Mouse (Mus musculus): Measurements from ENCODE around the gene Ms4a4b. TPM values are rescaled to one million over a fixed set of nuclear protein-coding genes. Genes with fewer than 3 reads are reported as not detected.
A peak's percentile ranks its signal among the peaks of the same experiment; 100 is the strongest.

The Ms4a4b gene
- polyA plus RNA-seq, 1 experiment, result 62.0 TPM

- DNase-seq (ENCODE audit: low read depth in 1 of 2, low spot score in 2 of 2), result peak in 1 of 2 experiments; percentile 65
- Histone ChIP-seq H3K27ac (ENCODE audit: insufficient read depth, low read length) (peak overlapping the region; percentile 98; the same call in 1 of the 2 replicates), H3K36me3 (ENCODE audit: control insufficient read depth, insufficient read depth, low read length) (peaks cover 9% of the 10 kb centered on the region), H3K4me1 (ENCODE audit: control insufficient read depth, insufficient read depth, insufficient read length) (peaks cover 1% of the 10 kb centered on the region; the same call in 1 of the 2 replicates), H3K4me3 (ENCODE audit: extremely low read depth, insufficient read depth, insufficient read length) (no peak overlapping the region), H3K27me3 (ENCODE audit: control insufficient read depth, insufficient read depth, low read length) (no peaks in the 10 kb centered on the region)
- WGBS, result 13% methylated on average over 3 of the region's 3 CpGs
- TF ChIP-seq POLR2A (IDR thresholded peaks at IDR 0.05; ENCODE audit: low read depth, low read length) (no peak; the same call in 1 of the 2 replicates), CTCF (IDR thresholded peaks at IDR 0.05; ENCODE audit: extremely low read depth, insufficient read depth, insufficient read length, insufficient replicate concordance) (no peak)
Measured at GRCm38 (mm10) chr19:11485266-11485665, 41.9 kb downstream of the Ms4a4b start.

- DNase-seq (ENCODE audit: low read depth in 1 of 2, low spot score in 2 of 2), result peak in 1 of 2 experiments; percentile 76
- Histone ChIP-seq H3K27ac (ENCODE audit: insufficient read depth, low read length) (peak within 1 kb of the TSS; percentile 98), H3K27me3 (ENCODE audit: control insufficient read depth, insufficient read depth, low read length) (no peaks in the 10 kb centered on the region), H3K4me3 (ENCODE audit: extremely low read depth, insufficient read depth, insufficient read length) (peak within 1 kb of the TSS; percentile 61), H3K4me1 (ENCODE audit: control insufficient read depth, insufficient read depth, insufficient read length) (peaks cover 1% of the 10 kb centered on the region; the same call in 1 of the 2 replicates), H3K36me3 (ENCODE audit: control insufficient read depth, insufficient read depth, low read length) (peaks cover 4% of the 10 kb centered on the region)
- WGBS, result 16% methylated on average over 2 of the region's 2 CpGs
- TF ChIP-seq CTCF (IDR thresholded peaks at IDR 0.05; ENCODE audit: extremely low read depth, insufficient read depth, insufficient read length, insufficient replicate concordance) (no peak), POLR2A (IDR thresholded peaks at IDR 0.05; ENCODE audit: low read depth, low read length) (peak; percentile 12; the same call in 1 of the 2 replicates)
Measured at GRCm38 (mm10) chr19:11485746-11486145, 42.4 kb downstream of the Ms4a4b start, which contains the start of gene Gm8369. Gene Gm8369 (plus strand): TSS chr19:11485938.

- no peak for DNase-seq (ENCODE audit: low read depth in 1 of 2, low spot score in 2 of 2)
- H3K4me1 ChIP-seq (ENCODE audit: control insufficient read depth, insufficient read depth, insufficient read length), result peaks cover 8% of the 10 kb centered on the region; the same call in 1 of the 2 replicates
- H3K27me3 ChIP-seq (ENCODE audit: control insufficient read depth, insufficient read depth, low read length), result no peaks in the 10 kb centered on the region
- H3K4me3 ChIP-seq (ENCODE audit: extremely low read depth, insufficient read depth, insufficient read length), result peak overlapping the region; percentile 59
- peak overlapping the region; percentile 92 for H3K27ac ChIP-seq (ENCODE audit: insufficient read depth, low read length)
- WGBS, result 77% methylated on average over 1 of the region's 1 CpGs
- H3K36me3 ChIP-seq (ENCODE audit: control insufficient read depth, insufficient read depth, low read length), result peaks cover 2% of the 10 kb centered on the region; the same call in 1 of the 2 replicates
- no peak for TF ChIP-seq CTCF (IDR thresholded peaks at IDR 0.05; ENCODE audit: extremely low read depth, insufficient read depth, insufficient read length, insufficient replicate concordance)
- TF ChIP-seq POLR2A (IDR thresholded peaks at IDR 0.05; ENCODE audit: low read depth, low read length), result peak; percentile 7; the same call in 1 of the 2 replicates
Measured at GRCm38 (mm10) chr19:11486599-11486998, 43.2 kb downstream of the Ms4a4b start.

GRCm38 (mm10) chr19:11491406-11492189 lies 48.2 kb downstream of the Ms4a4b start:
- peaks cover 24% of the 10 kb centered on the region for H3K4me1 ChIP-seq (ENCODE audit: control insufficient read depth, insufficient read depth, insufficient read length)
- no peak for TF ChIP-seq CTCF (IDR thresholded peaks at IDR 0.05; ENCODE audit: extremely low read depth, insufficient read depth, insufficient read length, insufficient replicate concordance)
- peak; percentile 36; the same call in 1 of the 2 replicates for TF ChIP-seq POLR2A (IDR thresholded peaks at IDR 0.05; ENCODE audit: low read depth, low read length)
- no peaks in the 10 kb centered on the region for H3K27me3 ChIP-seq (ENCODE audit: control insufficient read depth, insufficient read depth, low read length)
- H3K4me3 ChIP-seq (ENCODE audit: extremely low read depth, insufficient read depth, insufficient read length), result peak overlapping the region; percentile 10; the same call in 1 of the 2 replicates
- peak; percentile 63 to 76 for DNase-seq (ENCODE audit: low read depth in 1 of 2, low spot score in 2 of 2)
- no peaks in the 10 kb centered on the region for H3K36me3 ChIP-seq (ENCODE audit: control insufficient read depth, insufficient read depth, low read length)
- peak overlapping the region; percentile 92 for H3K27ac ChIP-seq (ENCODE audit: insufficient read depth, low read length)
- WGBS, result 24% methylated on average over 4 of the region's 4 CpGs

- TF ChIP-seq CTCF (IDR thresholded peaks at IDR 0.05; ENCODE audit: extremely low read depth, insufficient read depth, insufficient read length, insufficient replicate concordance) (no peak), POLR2A (IDR thresholded peaks at IDR 0.05; ENCODE audit: low read depth, low read length) (no peak)
- Histone ChIP-seq H3K4me1 (ENCODE audit: control insufficient read depth, insufficient read depth, insufficient read length) (peaks cover 24% of the 10 kb centered on the region), H3K27me3 (ENCODE audit: control insufficient read depth, insufficient read depth, low read length) (no peaks in the 10 kb centered on the region), H3K36me3 (ENCODE audit: control insufficient read depth, insufficient read depth, low read length) (no peaks in the 10 kb centered on the region), H3K4me3 (ENCODE audit: extremely low read depth, insufficient read depth, insufficient read length) (peak overlapping the region; percentile 42), H3K27ac (ENCODE audit: insufficient read depth, low read length) (peak overlapping the region; percentile 91)
- DNase-seq (ENCODE audit: low read depth in 1 of 2, low spot score in 2 of 2), result no peak
- WGBS, result 72% methylated on average over 1 of the region's 1 CpGs
Measured at GRCm38 (mm10) chr19:11492671-11493070, 49.3 kb downstream of the Ms4a4b start.

GRCm38 (mm10) chr19:11494519-11494918 lies 51.2 kb downstream of the Ms4a4b start:
- DNase-seq (ENCODE audit: low read depth in 1 of 2, low spot score in 2 of 2), result peak; percentile 67 to 86
- Histone ChIP-seq H3K4me1 (ENCODE audit: control insufficient read depth, insufficient read depth, insufficient read length) (peaks cover 26% of the 10 kb centered on the region), H3K36me3 (ENCODE audit: control insufficient read depth, insufficient read depth, low read length) (peaks cover under 1% of the 10 kb centered on the region; the same call in 1 of the 2 replicates), H3K27ac (ENCODE audit: insufficient read depth, low read length) (peak overlapping the region; percentile 92), H3K27me3 (ENCODE audit: control insufficient read depth, insufficient read depth, low read length) (no peaks in the 10 kb centered on the region), H3K4me3 (ENCODE audit: extremely low read depth, insufficient read depth, insufficient read length) (no peak overlapping the region)
- 36% methylated on average over 3 of the region's 3 CpGs for WGBS
- peak; percentile 14; the same call in 1 of the 2 replicates for TF ChIP-seq POLR2A (IDR thresholded peaks at IDR 0.05; ENCODE audit: low read depth, low read length)
- TF ChIP-seq CTCF (IDR thresholded peaks at IDR 0.05; ENCODE audit: extremely low read depth, insufficient read depth, insufficient read length, insufficient replicate concordance), result no peak
